Mouse (Mus musculus) lung, embryonic 16.5 days (tissue): ENCODE measurements around the gene Ros1. TPM values are rescaled to one million over a fixed set of nuclear protein-coding genes. Genes with fewer than 3 reads are reported as not detected.

Experiments used
- ATAC-seq: fragments of 200-750 bp; cut with Nextera tagmentation; 2 replicates; pipeline ENCODE4 v1.8.0; 2017; ENCODE audit warnings: low read depth, mild to moderate bottlenecking, moderate library complexity
- H3K27ac ChIP-seq: fragments of 300-500 bp; sonication (generic); 2 replicates; pipeline ENCODE4 v1.5.1; 2014; ENCODE audit warnings: mild to moderate bottlenecking, control low read depth, low read length
- H3K27me3 ChIP-seq: fragments of 300-500 bp; sonication (generic); 2 replicates; pipeline ENCODE4 v1.6.1; 2014; ENCODE audit warnings: low read depth, low read length, mixed read lengths; ENCODE audit not compliant: control insufficient read depth, insufficient read depth
- H3K36me3 ChIP-seq: fragments of 300-500 bp; sonication (generic); 2 replicates; pipeline ENCODE4 v1.6.1; 2014; ENCODE audit warnings: low read length; ENCODE audit not compliant: control insufficient read depth, insufficient read depth
- H3K4me1 ChIP-seq: fragments of 300-500 bp; sonication (generic); replicated peaks from 2 replicates; pipeline ENCODE4 v1.6.1; 2014; ENCODE audit warnings: low read length, mixed read lengths; ENCODE audit not compliant: control insufficient read depth, insufficient read depth
- H3K4me2 ChIP-seq: fragments of 300-500 bp; sonication (generic); 2 replicates; pipeline ENCODE4 v1.6.1; 2014; ENCODE audit warnings: low read depth, low read length, control low read depth
- H3K4me3 ChIP-seq: fragments of 300-500 bp; sonication (generic); 2 replicates; pipeline ENCODE4 v1.5.1; 2014; ENCODE audit warnings: mild to moderate bottlenecking, low read length, control low read depth
- H3K9ac ChIP-seq: fragments of 300-500 bp; sonication (generic); 2 replicates; pipeline ENCODE4 v1.6.1; 2014; ENCODE audit warnings: low read length, control low read depth
- H3K9me3 ChIP-seq: fragments of 300-500 bp; sonication (generic); 2 replicates; pipeline ENCODE4 v1.6.1; 2016; ENCODE audit warnings: low read length; ENCODE audit not compliant: control insufficient read depth
- WGBS: fragments of 180-500 bp; shearing (Covaris S2); extraction: QIAGEN DNeasy Blood & Tissue Kit; methylation state at CpG from one replicate; pipeline ENCODE4 v1.1.7; 2014; 5-methylcytosine and 5-hydroxymethylcytosine counted together
- polyA plus RNA-seq: library from polyadenylated mRNA; unstranded; fragments of >200 nt; fragmentation: Nextera tagmentation; extraction: Ambion mirVana; gene quantifications from 2 replicates; pipeline ENCODE4 v1.2.1, GENCODE M21; 2015

The Ros1 gene
- polyA plus RNA-seq, 1 experiment from 2014 or later: 0.23 TPM

GRCm38 (mm10) chr10:52169841-52170240 lies 25.2 kb downstream of the Ros1 start:
- 35% methylated on average over 5 of the region's 5 CpGs for WGBS
- no peak overlapping the region for H3K4me2 ChIP-seq
- no peak overlapping the region for H3K27ac ChIP-seq
- peaks cover 3% of the 10 kb centered on the region; the same call in 1 of the 2 replicates for H3K4me1 ChIP-seq
- H3K9ac ChIP-seq: no peak overlapping the region
- H3K4me3 ChIP-seq: no peak overlapping the region
- no peak for ATAC-seq
- H3K36me3 ChIP-seq: no peaks in the 10 kb centered on the region
- H3K9me3 ChIP-seq: no peaks in the 10 kb centered on the region
- no peaks in the 10 kb centered on the region for H3K27me3 ChIP-seq

- no peak for ATAC-seq
- Histone ChIP-seq H3K4me3 (no peak overlapping the region), H3K27me3 (no peaks in the 10 kb centered on the region), H3K36me3 (no peaks in the 10 kb centered on the region), H3K27ac (no peak overlapping the region), H3K9me3 (no peaks in the 10 kb centered on the region), H3K4me2 (no peak overlapping the region), H3K4me1 (no peaks in the 10 kb centered on the region; the same call in 1 of the 2 replicates), H3K9ac (no peak overlapping the region)
- 20% methylated on average over 1 of the region's 1 CpGs for WGBS
Measured at GRCm38 (mm10) chr10:52165376-52165775, 29.7 kb downstream of the Ros1 start.

GRCm38 (mm10) chr10:52160604-52161003 lies 34.4 kb downstream of the Ros1 start:
- WGBS: 32% methylated on average over 3 of the region's 3 CpGs
- H3K9me3 ChIP-seq: no peaks in the 10 kb centered on the region
- H3K27ac ChIP-seq: no peak overlapping the region
- H3K27me3 ChIP-seq: no peaks in the 10 kb centered on the region
- H3K4me3 ChIP-seq: no peak overlapping the region
- peak; percentile 34; the same call in 1 of the 2 replicates for ATAC-seq
- H3K36me3 ChIP-seq: no peaks in the 10 kb centered on the region
- no peak overlapping the region for H3K4me2 ChIP-seq
- H3K9ac ChIP-seq: no peak overlapping the region
- H3K4me1 ChIP-seq: no peaks in the 10 kb centered on the region

- Histone ChIP-seq H3K36me3 (no peaks in the 10 kb centered on the region), H3K9me3 (no peaks in the 10 kb centered on the region), H3K4me1 (no peaks in the 10 kb centered on the region), H3K27ac (no peak overlapping the region), H3K27me3 (no peaks in the 10 kb centered on the region), H3K9ac (no peak overlapping the region), H3K4me2 (no peak overlapping the region), H3K4me3 (no peak overlapping the region)
- 91% methylated on average over 3 of the region's 3 CpGs for WGBS
- no peak for ATAC-seq
Measured at GRCm38 (mm10) chr10:52159704-52160103, 35.3 kb downstream of the Ros1 start.

GRCm38 (mm10) chr10:52133354-52134074 lies 61.5 kb downstream of the Ros1 start:
- H3K27ac ChIP-seq: no peak overlapping the region
- ATAC-seq: no peak

GRCm38 (mm10) chr10:52130762-52131161 lies 64.3 kb downstream of the Ros1 start:
- H3K4me2 ChIP-seq: no peak overlapping the region
- H3K4me1 ChIP-seq: no peaks in the 10 kb centered on the region
- H3K9me3 ChIP-seq: no peaks in the 10 kb centered on the region
- WGBS: 49% methylated on average over 2 of the region's 2 CpGs
- H3K27me3 ChIP-seq: no peaks in the 10 kb centered on the region
- H3K9ac ChIP-seq: no peak overlapping the region
- no peak overlapping the region for H3K4me3 ChIP-seq
- no peak overlapping the region for H3K27ac ChIP-seq
- ATAC-seq: no peak
- no peaks in the 10 kb centered on the region for H3K36me3 ChIP-seq

More at GRCm38 (mm10) chr10:52133354-52134074, 61.5 kb downstream of the Ros1 start:
- Histone ChIP-seq H3K4me3 (no peak overlapping the region), H3K9me3 (no peaks in the 10 kb centered on the region), H3K27me3 (no peaks in the 10 kb centered on the region), H3K36me3 (no peaks in the 10 kb centered on the region), H3K4me2 (no peak overlapping the region), H3K9ac (no peak overlapping the region), H3K4me1 (no peaks in the 10 kb centered on the region)
- 32% methylated on average over 4 of the region's 4 CpGs for WGBS

- H3K27me3 ChIP-seq: no peaks in the 10 kb centered on the region
- H3K9me3 ChIP-seq: no peaks in the 10 kb centered on the region
- H3K4me1 ChIP-seq: no peaks in the 10 kb centered on the region
- WGBS: 52% methylated on average over 5 of the region's 5 CpGs
- H3K36me3 ChIP-seq: no peaks in the 10 kb centered on the region
- H3K4me3 ChIP-seq: no peak overlapping the region
- no peak overlapping the region for H3K9ac ChIP-seq
- ATAC-seq: no peak
- H3K27ac ChIP-seq: no peak overlapping the region
- no peak overlapping the region for H3K4me2 ChIP-seq
Measured at GRCm38 (mm10) chr10:52128874-52129412, 66.1 kb downstream of the Ros1 start.

GRCm38 (mm10) chr10:52106164-52106757 lies 88.8 kb downstream of the Ros1 start:
- H3K4me1 ChIP-seq: no peaks in the 10 kb centered on the region
- no peak overlapping the region for H3K27ac ChIP-seq
- no peaks in the 10 kb centered on the region for H3K9me3 ChIP-seq
- WGBS: 31% methylated on average over 4 of the region's 4 CpGs
- no peaks in the 10 kb centered on the region for H3K36me3 ChIP-seq
- H3K27me3 ChIP-seq: no peaks in the 10 kb centered on the region
- no peak overlapping the region for H3K4me2 ChIP-seq
- no peak for ATAC-seq
- H3K9ac ChIP-seq: no peak overlapping the region
- H3K4me3 ChIP-seq: no peak overlapping the region

- H3K4me3 ChIP-seq: no peak overlapping the region
- H3K4me2 ChIP-seq: no peak overlapping the region
- H3K27ac ChIP-seq: no peak overlapping the region
- ATAC-seq: no peak
- H3K4me1 ChIP-seq: no peaks in the 10 kb centered on the region
- H3K9me3 ChIP-seq: no peaks in the 10 kb centered on the region
- H3K9ac ChIP-seq: no peak overlapping the region
- 77% methylated on average over 1 of the region's 1 CpGs for WGBS
- H3K27me3 ChIP-seq: no peaks in the 10 kb centered on the region
- no peaks in the 10 kb centered on the region for H3K36me3 ChIP-seq
Measured at GRCm38 (mm10) chr10:52101273-52101672, 93.8 kb downstream of the Ros1 start.
